Mouse (Mus musculus): ENCODE results near the gene Fut8.

Fut8 gene

GRCm38 (mm10) chr12:77309507-77309906, 71.6 kb downstream of the Fut8 start:
- no peak for DNase-seq

- DNase-seq: no peak
Measured at GRCm38 (mm10) chr12:77313502-77313901, 75.6 kb downstream of the Fut8 start.

GRCm38 (mm10) chr12:77324142-77324541, 86.2 kb downstream of the Fut8 start:
- no peak for DNase-seq

- DNase-seq: no peak
Measured at GRCm38 (mm10) chr12:77346521-77346920, 108.6 kb downstream of the Fut8 start.

- DNase-seq: no peak
Measured at GRCm38 (mm10) chr12:77349543-77349942, 111.6 kb downstream of the Fut8 start.

- DNase-seq: no peak
Measured at GRCm38 (mm10) chr12:77415720-77416119, 177.8 kb downstream of the Fut8 start.

- DNase-seq: no peak
Measured at GRCm38 (mm10) chr12:77421667-77422393, 183.9 kb downstream of the Fut8 start.

GRCm38 (mm10) chr12:77426093-77426492, 188.2 kb downstream of the Fut8 start:
- DNase-seq: no peak

GRCm38 (mm10) chr12:77428165-77428564, 190.2 kb downstream of the Fut8 start:
- DNase-seq: no peak

- DNase-seq: no peak
Measured at GRCm38 (mm10) chr12:77429381-77429780, 191.5 kb downstream of the Fut8 start.

- DNase-seq: no peak
Measured at GRCm38 (mm10) chr12:77436733-77437132, 198.8 kb downstream of the Fut8 start.

- no peak for DNase-seq
Measured at GRCm38 (mm10) chr12:77450816-77451215, 212.9 kb downstream of the Fut8 start.

GRCm38 (mm10) chr12:77466178-77466577, 228.3 kb downstream of the Fut8 start:
- peak; percentile 8 for DNase-seq

- no peak for DNase-seq
Measured at GRCm38 (mm10) chr12:77479931-77480330, 242.0 kb downstream of the Fut8 start.

GRCm38 (mm10) chr12:77481153-77481552, 243.2 kb downstream of the Fut8 start:
- no peak for DNase-seq

GRCm38 (mm10) chr12:77481799-77482198, 243.9 kb downstream of the Fut8 start:
- DNase-seq: no peak

- no peak for DNase-seq
Measured at GRCm38 (mm10) chr12:77483180-77483855, 245.4 kb downstream of the Fut8 start.

GRCm38 (mm10) chr12:77484761-77485160, 246.8 kb downstream of the Fut8 start:
- no peak for DNase-seq

- DNase-seq: no peak
Measured at GRCm38 (mm10) chr12:77491478-77491877, 253.6 kb downstream of the Fut8 start.

GRCm38 (mm10) chr12:77495781-77496180, 257.9 kb downstream of the Fut8 start:
- DNase-seq: no peak

GRCm38 (mm10) chr12:77498153-77498552, 260.2 kb downstream of the Fut8 start:
- no peak for DNase-seq

- DNase-seq: no peak
Measured at GRCm38 (mm10) chr12:77500439-77501055, 262.6 kb downstream of the Fut8 start.

GRCm38 (mm10) chr12:77501466-77502240, 263.7 kb downstream of the Fut8 start:
- no peak for DNase-seq
